Mouse (Mus musculus): Measurements from ENCODE around the gene Swsap1. TPM values are rescaled to one million over a fixed set of nuclear protein-coding genes. Genes with fewer than 3 reads are reported as not detected.

Gene Swsap1
- polyA plus RNA-seq (2012; ENCODE audit: low replicate concordance): 5.8 and 8.2 TPM in 2 replicates

DNA sequence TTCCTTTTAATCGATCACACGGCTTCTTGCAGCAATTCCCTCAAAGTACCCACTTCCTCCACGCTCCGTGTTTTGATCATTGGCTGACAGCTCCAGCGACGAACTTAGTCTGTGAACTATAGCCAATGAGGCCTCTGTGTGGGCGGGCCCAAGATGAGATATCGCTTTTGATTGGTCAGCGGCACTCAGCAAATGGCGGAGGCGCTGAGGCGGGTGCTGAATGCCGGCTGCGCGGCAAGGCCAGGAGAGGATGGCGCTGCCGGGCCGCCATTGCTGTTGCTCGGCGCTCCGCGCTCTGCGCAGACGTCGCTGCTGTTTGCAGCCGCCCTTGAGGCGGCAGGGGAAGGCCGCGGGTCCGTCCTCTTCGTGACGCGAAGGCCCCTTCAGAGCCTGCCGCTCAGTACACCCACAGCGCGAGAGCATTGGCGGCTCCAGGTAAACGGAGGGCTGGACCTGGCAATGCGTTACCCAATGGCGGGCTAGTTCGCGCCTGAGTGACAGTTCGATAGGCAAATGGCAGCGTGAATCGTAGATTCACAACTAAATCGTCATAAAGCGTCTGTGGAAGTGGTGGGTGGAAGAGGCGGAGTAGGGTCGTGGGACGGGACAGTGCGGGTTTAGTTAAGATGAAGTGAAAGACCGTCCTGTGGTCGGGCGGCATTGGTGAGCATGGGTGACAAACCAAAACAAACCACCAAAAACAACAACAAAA is at the start of gene Swsap1:
TSS of gene Swsap1 (plus strand) at position 186 of the 712 bp plus-strand sequence.

GRCm38 (mm10) chr9:21918035-21918592 is 37.4 kb upstream of the Swsap1 start, which contains the start of gene Rab3d:
Rab3d (minus strand) TSS chr9:21918192.

GRCm38 (mm10) chr9:21927208-21927753 is 28.3 kb upstream of the Swsap1 start, which contains the start of the genes Ccdc159 and Tmem205:
Ccdc159 (plus strand) TSS chr9:21927471.
Tmem205 (minus strand) TSS chr9:21927556.

DNA sequence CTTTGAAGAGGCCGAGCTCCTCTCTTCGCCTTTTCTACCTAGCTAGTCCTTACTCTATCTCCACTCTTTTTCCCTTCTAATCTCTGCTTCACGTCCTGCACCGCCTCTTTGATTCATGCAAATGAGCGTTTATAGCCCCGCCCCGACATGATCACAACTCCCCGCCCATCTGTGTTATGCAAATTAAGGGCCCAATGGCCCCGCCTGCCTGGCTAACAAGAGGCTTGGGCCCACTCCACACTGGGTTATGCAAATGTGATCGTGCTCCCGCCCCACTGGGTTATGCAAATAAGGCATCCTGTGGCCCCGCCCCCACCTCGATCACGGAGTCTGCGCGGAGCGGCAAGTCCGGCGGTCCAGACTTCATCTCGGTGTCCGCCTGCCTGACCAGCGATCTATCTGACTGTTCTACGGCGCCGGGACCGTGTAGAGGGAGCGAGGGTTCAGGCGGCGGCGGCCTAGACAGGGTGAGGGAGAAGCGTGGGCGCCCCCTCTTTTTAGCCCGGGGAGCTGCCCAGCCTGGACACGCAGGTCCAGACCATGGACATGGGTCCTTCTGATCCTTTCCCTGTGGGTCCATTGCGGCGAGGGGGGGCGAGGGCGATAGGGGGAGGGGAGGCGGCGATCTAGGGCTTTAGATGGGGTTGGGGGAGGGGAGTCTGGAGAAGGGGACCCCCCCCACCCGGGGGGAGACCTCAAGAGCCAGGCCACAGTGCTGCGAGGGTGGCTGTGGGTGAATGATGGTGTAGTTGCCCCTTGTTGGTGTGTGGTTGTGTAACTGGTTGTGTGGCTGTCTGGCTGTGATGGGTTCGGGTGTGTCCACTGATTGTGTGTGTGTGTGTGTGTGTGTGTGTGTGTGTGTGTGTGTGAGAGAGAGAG is 18.6 kb upstream of the Swsap1 start, which contains the start of gene Plppr2:
TSS of gene Plppr2 (plus strand) at position 342 of the 879 bp plus-strand sequence.

DNA sequence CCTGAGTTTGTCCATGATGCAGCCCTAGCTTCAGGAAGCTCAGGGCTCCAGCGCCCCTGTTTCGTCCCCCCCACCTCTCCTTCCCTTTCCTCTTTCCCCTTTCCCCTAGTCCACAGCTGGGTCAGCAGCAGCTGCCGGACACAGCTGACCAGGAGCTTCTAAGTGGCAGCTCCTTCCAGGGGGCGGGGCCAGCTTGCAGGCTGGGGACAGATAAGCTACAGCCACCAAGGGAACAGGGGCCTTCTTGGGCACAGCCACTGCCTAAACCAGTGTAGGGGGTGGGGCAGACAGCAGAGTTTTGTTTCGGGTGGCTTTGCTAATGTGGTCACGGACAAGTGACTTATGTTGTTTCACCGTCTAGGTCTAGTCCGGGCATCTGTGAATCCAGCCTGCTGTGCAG is 7.9 kb downstream of the Swsap1 start, which contains the start of gene Epor:
TSS of gene Epor (minus strand) at position 90 of the 400 bp plus-strand sequence.

DNA sequence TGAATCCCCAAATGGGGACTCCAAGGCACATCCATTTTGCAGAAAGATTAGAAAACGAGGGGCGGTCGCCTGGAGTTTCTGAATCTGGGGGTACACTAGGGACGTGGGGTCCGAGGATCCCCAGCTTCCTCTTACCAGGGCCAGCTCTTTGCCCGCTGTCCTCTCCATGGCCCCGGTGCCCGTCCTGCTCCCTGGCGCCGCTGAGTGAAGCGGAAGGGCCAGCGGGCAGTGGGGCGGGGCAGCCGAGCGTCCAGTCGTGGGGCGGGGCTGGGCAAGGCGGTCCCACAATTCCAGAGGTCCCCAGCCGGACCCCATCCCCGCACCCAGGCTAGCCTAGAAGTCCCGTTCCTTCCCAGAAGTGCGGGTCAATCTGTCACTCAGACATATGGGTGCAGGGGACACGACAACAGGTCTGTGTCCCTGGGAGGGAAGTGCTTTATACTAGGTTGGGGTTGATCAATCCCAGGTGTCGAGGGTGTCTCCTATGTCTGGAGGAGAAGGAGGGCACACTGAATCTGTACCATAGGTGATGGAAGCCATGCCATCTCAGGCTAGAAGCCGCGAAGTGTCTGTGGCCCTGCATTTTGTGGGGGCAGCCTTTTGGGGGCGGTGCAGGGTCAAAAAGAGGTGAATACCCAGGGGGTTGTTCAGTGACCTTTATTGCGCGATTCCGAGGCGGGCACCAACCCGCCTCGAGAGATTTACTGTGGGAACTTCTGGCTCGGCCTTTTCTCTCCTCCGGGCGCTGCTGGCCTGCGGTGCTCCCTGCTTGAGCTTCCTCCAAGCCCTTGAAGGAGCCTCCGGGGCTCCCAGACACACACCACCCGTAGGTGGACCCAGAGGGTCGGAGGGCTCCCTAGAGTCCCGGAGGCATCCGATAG is 33.9 kb downstream of the Swsap1 start, which contains the start of gene Rgl3:
TSS of gene Rgl3 (minus strand) at position 217 of the 881 bp plus-strand sequence.

GRCm38 (mm10) chr9:22002194-22003162 is 46.9 kb downstream of the Swsap1 start, which contains the start of the genes Ccdc151 and Prkcsh:
Ccdc151 (minus strand) TSS chr9:22002634.
Prkcsh (plus strand) TSS chr9:22002806.

Other genes with a start within 250 kb of the Swsap1 start
- 5.5 and 9.9 TPM in 2 replicates for gene Ldlr, start 232.3 kb upstream of the Swsap1 start, polyA plus RNA-seq (2012; ENCODE audit: low replicate concordance)
- 66.2 and 67.6 TPM in 2 replicates for gene Spc24, start 195.5 kb upstream of the Swsap1 start, polyA plus RNA-seq (2012; ENCODE audit: low replicate concordance)
- gene Kank2, start 157.0 kb upstream of the Swsap1 start, polyA plus RNA-seq (2012; ENCODE audit: low replicate concordance): 0.86 and 1.6 TPM in 2 replicates
- not detected in 2 replicates for gene Angptl8, start 120.2 kb upstream of the Swsap1 start, polyA plus RNA-seq (2012; ENCODE audit: low replicate concordance)
- gene Dock6, start 103.1 kb upstream of the Swsap1 start, polyA plus RNA-seq (2012; ENCODE audit: low replicate concordance): 4.1 and 4.6 TPM in 2 replicates
- 2.8 and 3.1 TPM in 2 replicates for gene Rab3d, start 37.6 kb upstream of the Swsap1 start, polyA plus RNA-seq (2012; ENCODE audit: low replicate concordance)
- gene Ccdc159, start 28.3 kb upstream of the Swsap1 start, polyA plus RNA-seq (2012; ENCODE audit: low replicate concordance): 0.15 and 0.30 TPM in 2 replicates
- 7.7 and 9.7 TPM in 2 replicates for gene Tmem205, start 28.2 kb upstream of the Swsap1 start, polyA plus RNA-seq (2012; ENCODE audit: low replicate concordance)
- 2.7 and 3.5 TPM in 2 replicates for gene Plppr2, start 18.7 kb upstream of the Swsap1 start, polyA plus RNA-seq (2012; ENCODE audit: low replicate concordance)
- 411 and 740 TPM in 2 replicates for gene Epor, start 7.8 kb downstream of the Swsap1 start, polyA plus RNA-seq (2012; ENCODE audit: low replicate concordance)
- gene Rgl3, start 33.7 kb downstream of the Swsap1 start, polyA plus RNA-seq (2012; ENCODE audit: low replicate concordance): 3.8 and 4.2 TPM in 2 replicates
- not detected in 2 replicates for gene Ccdc151, start 46.9 kb downstream of the Swsap1 start, polyA plus RNA-seq (2012; ENCODE audit: low replicate concordance)
- gene Prkcsh, start 47.1 kb downstream of the Swsap1 start, polyA plus RNA-seq (2012; ENCODE audit: low replicate concordance): 89.7 and 142 TPM in 2 replicates
- gene Elavl3, start 96.3 kb downstream of the Swsap1 start, polyA plus RNA-seq (2012; ENCODE audit: low replicate concordance): 0.05 TPM in 1 of 2 replicates, not detected in the other
- gene Gm49318, start 115.5 kb downstream of the Swsap1 start, polyA plus RNA-seq (2012; ENCODE audit: low replicate concordance): not detected in 2 replicates
- gene Zfp653, start 115.6 kb downstream of the Swsap1 start, polyA plus RNA-seq (2012; ENCODE audit: low replicate concordance): 19.9 and 36.2 TPM in 2 replicates
- 15.6 and 32.9 TPM in 2 replicates for gene Ecsit, start 129.7 kb downstream of the Swsap1 start, polyA plus RNA-seq (2012; ENCODE audit: low replicate concordance)
- not detected in 2 replicates for gene Cnn1, start 143.5 kb downstream of the Swsap1 start, polyA plus RNA-seq (2012; ENCODE audit: low replicate concordance)
- 20.8 and 209 TPM in 2 replicates for gene Elof1, start 161.4 kb downstream of the Swsap1 start, polyA plus RNA-seq (2012; ENCODE audit: low replicate concordance)
- 101 and 225 TPM in 2 replicates for gene Acp5, start 180.0 kb downstream of the Swsap1 start, polyA plus RNA-seq (2012; ENCODE audit: low replicate concordance)
- 38.8 and 41.8 TPM in 2 replicates for gene Pigyl, start 201.1 kb downstream of the Swsap1 start, polyA plus RNA-seq (2012; ENCODE audit: low replicate concordance)
- not detected in 2 replicates for gene Zfp872, start 232.3 kb downstream of the Swsap1 start, polyA plus RNA-seq (2012; ENCODE audit: low replicate concordance)

Measured in leukemia stem cell, adult 10-12 weeks (primary cell).